Mouse (Mus musculus) lung, adult 2 months (tissue): ENCODE results near the gene Trpc4.

Source experiments
- CTCF ChIP-seq: fragments of 200-500 bp; IDR thresholded peaks from 2 replicates; pipeline ENCODE4 v1.5.1; 2011; ENCODE audit warnings: mild to moderate bottlenecking, low read length, control low read depth; ENCODE audit not compliant: insufficient read depth
- POLR2A ChIP-seq: fragments of 200-500 bp; IDR thresholded peaks from 2 replicates; pipeline ENCODE4 v1.6.1; 2011; ENCODE audit warnings: low read depth, mild to moderate bottlenecking, control low read depth, low read length, borderline replicate concordance; ENCODE audit errors: extremely low read depth

- no peak for TF ChIP-seq CTCF
- TF ChIP-seq POLR2A: no peak
These were observed 201.7 kb downstream of the Trpc4 start for GRCm38 (mm10) chr3:54357561-54357960.
